Mouse (Mus musculus) liver, postnatal 0 days (tissue): Measurements from ENCODE around the gene Coq8b. TPM values are rescaled to one million over a fixed set of nuclear protein-coding genes. Genes with fewer than 3 reads are reported as not detected.
A peak's percentile ranks its signal among the peaks of the same experiment; 100 is the strongest.

Experiments used
- ATAC-seq: fragments of 200-750 bp; cut with Nextera tagmentation; 2 replicates; pipeline ENCODE4 v1.8.0; 2017; ENCODE audit warnings: mild to moderate bottlenecking, moderate library complexity
- DNase-seq: peaks from one replicate; pipeline ENCODE4 v3.0.0-alpha.2; 2016
- H3K27ac ChIP-seq: fragments of 300-500 bp; sonication (generic); 2 replicates; pipeline ENCODE4 v1.5.1; 2014; ENCODE audit warnings: antibody characterized with exemption, moderate library complexity, mild to moderate bottlenecking, low read depth
- H3K27me3 ChIP-seq: fragments of 300-500 bp; sonication (generic); 2 replicates; pipeline ENCODE4 v1.6.1; 2014; ENCODE audit warnings: low read length, control low read depth, mixed read lengths; ENCODE audit not compliant: insufficient read depth
- H3K36me3 ChIP-seq: fragments of 300-500 bp; sonication (generic); replicated peaks from 2 replicates; pipeline ENCODE4 v1.6.1; 2014; ENCODE audit warnings: mild to moderate bottlenecking, control low read depth, low read length, moderate library complexity, mixed read lengths; ENCODE audit not compliant: insufficient read depth
- H3K4me1 ChIP-seq: fragments of 300-500 bp; sonication (generic); 2 replicates; pipeline ENCODE4 v1.6.1; 2014; ENCODE audit warnings: antibody characterized with exemption, mild to moderate bottlenecking, control low read depth; ENCODE audit not compliant: insufficient read depth
- H3K4me2 ChIP-seq: fragments of 300-500 bp; sonication (generic); 2 replicates; pipeline ENCODE4 v1.6.1; 2014; ENCODE audit warnings: low read depth, mild to moderate bottlenecking, low read length, moderate library complexity, mixed read lengths
- H3K4me3 ChIP-seq: fragments of 300-500 bp; sonication (generic); 2 replicates; pipeline ENCODE4 v1.5.1; 2014; ENCODE audit warnings: low read depth, low read length
- H3K9ac ChIP-seq: fragments of 300-500 bp; sonication (generic); replicated peaks from 2 replicates; pipeline ENCODE4 v1.6.1; 2014; ENCODE audit warnings: mild to moderate bottlenecking, moderate library complexity
- H3K9me3 ChIP-seq: fragments of 300-500 bp; sonication (generic); 2 replicates; pipeline ENCODE4 v1.6.1; 2016; ENCODE audit warnings: mild to moderate bottlenecking, control low read depth, low read length, mixed read lengths
- CTCF ChIP-seq: sonication (generic); IDR thresholded peaks from 2 replicates; pipeline ENCODE4 v1.5.1; 2016; ENCODE audit warnings: antibody characterized with exemption, low read depth
- EP300 ChIP-seq: IDR thresholded peaks from 2 replicates; pipeline ENCODE4 v1.6.1; 2016; ENCODE audit warnings: antibody characterized with exemption, low read depth, mild to moderate bottlenecking
- WGBS: fragments of 180-500 bp; shearing (Covaris S2); extraction: QIAGEN DNeasy Blood & Tissue Kit; methylation state at CpG from one replicate; pipeline ENCODE4 v1.1.7; 2014; ENCODE audit not compliant: insufficient replicate concordance; 5-methylcytosine and 5-hydroxymethylcytosine counted together
- polyA plus RNA-seq: library from polyadenylated mRNA; unstranded; fragments of >200 nt; fragmentation: Nextera tagmentation; extraction: Ambion mirVana; gene quantifications from 2 replicates; pipeline ENCODE4 v1.2.1, GENCODE M21; 2015

Gene Coq8b
- polyA plus RNA-seq, 1 experiment from 2014 or later: 20.1 TPM

DNA sequence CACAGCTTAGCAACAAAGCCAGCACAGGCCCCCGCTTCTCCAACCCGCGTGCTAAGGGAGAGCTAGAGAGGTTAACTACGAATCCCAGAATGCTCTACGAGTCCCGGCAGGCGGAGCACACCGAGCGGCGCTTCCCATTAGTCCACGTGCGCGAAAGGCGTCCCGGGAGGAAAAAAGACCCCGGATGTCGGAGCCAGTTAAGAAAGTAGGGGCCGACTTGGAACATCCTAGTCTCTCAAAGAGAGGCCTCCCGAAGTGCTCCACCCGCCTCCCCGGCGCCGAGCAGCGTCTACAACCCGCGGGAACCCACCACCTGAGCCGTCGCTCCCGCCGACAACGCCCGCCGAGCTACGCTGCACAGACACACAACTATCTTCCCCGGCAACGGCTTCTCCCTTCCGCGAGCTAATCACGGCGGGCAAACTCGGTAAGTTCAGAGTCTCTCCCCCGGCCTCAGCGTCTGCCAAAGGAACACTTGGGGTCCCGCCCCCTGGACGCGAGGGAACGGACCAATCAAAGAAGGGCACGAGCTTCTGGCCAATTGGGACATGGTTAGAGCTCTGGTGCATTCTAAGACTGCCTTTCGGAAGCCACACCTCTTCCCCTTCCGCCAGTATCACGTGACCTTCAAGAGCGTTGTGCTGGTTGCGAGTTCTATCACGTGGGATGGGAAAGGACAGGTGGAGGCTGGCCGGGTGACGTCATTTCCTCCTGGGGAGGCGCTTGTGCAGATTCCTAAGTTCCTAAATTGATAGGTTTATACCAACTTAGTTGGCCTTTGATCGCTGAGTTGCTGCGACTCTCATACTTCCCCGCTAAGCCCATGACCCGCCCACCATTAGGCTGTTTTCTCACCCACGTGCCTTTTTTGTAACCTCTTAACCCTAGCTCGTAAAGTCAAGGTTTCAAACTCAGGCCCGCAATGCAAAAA, 36.9 kb upstream of the Coq8b start, which contains the start of the genes BC024978 and Snrpa:
TSS of gene BC024978 (plus strand) at position 101 of the 931 bp plus-strand sequence.
TSS of gene Snrpa (minus strand) at position 591 of the 931 bp plus-strand sequence.
- Histone ChIP-seq H3K9ac (peak within 1 kb of the TSS; percentile 82), H3K36me3 (peaks cover 35% of the 10 kb centered on the region), H3K9me3 (no peaks in the 10 kb centered on the region), H3K4me1 (peaks cover 18% of the 10 kb centered on the region), H3K27me3 (no peaks in the 10 kb centered on the region), H3K4me3 (peak within 1 kb of the TSS; percentile 73), H3K4me2 (peak within 1 kb of the TSS; percentile 79), H3K27ac (peak within 1 kb of the TSS; percentile 99)
- TF ChIP-seq CTCF: no peak
- TF ChIP-seq EP300: peak; percentile 73
- peak; percentile 98 for ATAC-seq
- under 1% methylated on average over 64 of the region's 64 CpGs for WGBS
- peak; percentile 94 for DNase-seq

DNA sequence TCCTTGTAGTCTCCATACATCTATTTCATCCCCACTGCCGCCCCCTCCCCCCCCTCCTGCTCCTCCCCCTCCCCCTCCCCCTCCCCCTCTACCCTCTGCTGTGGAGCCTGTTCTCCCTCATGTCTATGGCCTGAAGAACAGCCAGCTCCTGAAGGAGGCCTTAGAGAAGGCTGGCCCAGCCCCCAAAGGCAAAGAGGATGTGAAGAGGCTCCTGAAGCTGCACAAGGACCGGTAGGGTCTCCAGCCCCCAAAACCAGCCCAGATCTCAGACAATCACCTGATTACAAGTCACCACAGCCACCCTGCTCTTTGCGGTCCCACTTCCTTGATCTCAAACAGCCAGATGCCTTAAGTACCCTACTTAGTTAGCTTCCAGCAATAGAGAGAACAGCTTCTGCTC, 35.7 kb upstream of the Coq8b start:
- no peak for ATAC-seq
- no peak overlapping the region for H3K9ac ChIP-seq
- H3K4me3 ChIP-seq: no peak overlapping the region
- no peak for TF ChIP-seq CTCF
- no peak for TF ChIP-seq EP300
- DNase-seq: no peak
- no peaks in the 10 kb centered on the region for H3K27me3 ChIP-seq
- no peak overlapping the region for H3K4me2 ChIP-seq
- H3K4me1 ChIP-seq: peaks cover 18% of the 10 kb centered on the region
- H3K9me3 ChIP-seq: no peaks in the 10 kb centered on the region
- WGBS: 78% methylated on average over 3 of the region's 3 CpGs
- peaks cover 23% of the 10 kb centered on the region for H3K36me3 ChIP-seq
- 0 out of 2 replicates have a peak overlapping the region, but pooled peaks have one; percentile 22 for H3K27ac ChIP-seq

DNA sequence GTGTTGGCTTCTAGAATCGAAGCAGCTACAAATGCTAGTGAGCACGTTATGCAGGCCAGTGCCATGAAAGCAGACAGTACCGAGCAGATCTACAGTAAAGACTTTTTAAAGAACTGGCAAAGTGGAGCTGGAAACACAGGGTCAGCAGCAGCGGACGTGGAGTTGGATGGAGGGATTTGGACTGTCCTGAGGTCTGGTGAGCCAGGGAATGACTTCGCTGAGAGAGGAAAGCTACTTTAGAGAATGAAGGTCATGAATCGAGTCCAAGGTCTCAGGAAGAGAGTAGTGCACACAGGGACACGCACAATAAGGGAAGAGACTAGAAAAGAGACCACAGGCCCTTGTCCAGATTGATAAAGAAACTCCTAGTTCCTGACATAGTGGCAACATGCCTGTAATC, 35.2 kb upstream of the Coq8b start:
- H3K36me3 ChIP-seq: peaks cover 18% of the 10 kb centered on the region
- ATAC-seq (no peak), DNase-seq (no peak)
- no peak overlapping the region for H3K4me2 ChIP-seq
- H3K4me3 ChIP-seq: no peak overlapping the region
- H3K9ac ChIP-seq: no peak overlapping the region
- peaks cover 18% of the 10 kb centered on the region for H3K4me1 ChIP-seq
- H3K27me3 ChIP-seq: no peaks in the 10 kb centered on the region
- peak overlapping the region; percentile 22; the same call in 1 of the 2 replicates for H3K27ac ChIP-seq
- H3K9me3 ChIP-seq: no peaks in the 10 kb centered on the region
- WGBS: 80% methylated on average over 8 of the region's 8 CpGs
- TF ChIP-seq EP300: no peak
- TF ChIP-seq CTCF: no peak

DNA sequence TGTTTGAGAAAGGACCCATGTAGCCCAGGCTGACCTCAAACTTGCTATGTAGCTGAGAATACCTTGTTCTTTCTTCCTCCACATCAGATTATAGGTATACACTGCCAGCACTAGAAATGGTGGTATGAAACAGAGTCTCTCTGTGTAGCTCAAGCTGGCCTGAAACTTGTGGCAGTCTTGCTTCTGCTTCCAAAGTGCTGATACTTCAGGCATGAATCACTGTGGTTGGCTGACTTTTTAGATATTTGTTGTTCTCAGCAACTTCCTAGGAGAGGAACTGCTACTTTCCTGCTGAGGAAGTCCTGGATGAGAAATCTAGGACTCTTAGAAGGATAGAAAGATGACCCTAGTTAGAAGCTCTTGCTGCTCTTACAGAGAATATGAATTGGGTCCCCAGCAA, 34.5 kb upstream of the Coq8b start:
- H3K36me3 ChIP-seq: peaks cover 18% of the 10 kb centered on the region
- no peaks in the 10 kb centered on the region for H3K27me3 ChIP-seq
- H3K9ac ChIP-seq: no peak overlapping the region
- peaks cover 18% of the 10 kb centered on the region for H3K4me1 ChIP-seq
- H3K27ac ChIP-seq: 0 out of 2 replicates have a peak overlapping the region, but pooled peaks have one; percentile 22
- H3K4me3 ChIP-seq: no peak overlapping the region
- no peak for ATAC-seq
- no peak for TF ChIP-seq EP300
- TF ChIP-seq CTCF: no peak
- no peaks in the 10 kb centered on the region for H3K9me3 ChIP-seq
- H3K4me2 ChIP-seq: no peak overlapping the region
- DNase-seq: no peak

DNA sequence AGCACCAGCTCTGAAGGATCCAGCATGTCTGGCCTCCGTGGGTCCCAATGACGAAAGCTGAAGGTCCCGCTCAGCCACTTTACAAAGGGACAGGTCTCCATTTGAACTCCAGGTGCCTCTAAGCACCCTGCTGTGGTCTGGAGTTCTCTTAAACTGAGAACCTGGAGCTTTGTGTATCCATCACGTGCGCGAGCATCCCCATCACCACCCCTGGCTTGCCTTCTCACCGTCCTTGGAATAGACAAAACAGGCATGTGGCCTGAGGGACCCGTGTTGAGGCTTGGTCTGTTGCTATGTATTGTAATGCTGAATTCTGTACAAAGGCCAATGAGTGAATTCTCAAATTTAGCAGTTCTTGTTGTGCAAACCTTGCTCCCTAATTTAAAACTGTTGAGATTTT, 34.0 kb upstream of the Coq8b start:
- ATAC-seq: no peak
- Histone ChIP-seq H3K27me3 (no peaks in the 10 kb centered on the region), H3K9me3 (no peaks in the 10 kb centered on the region), H3K9ac (no peak overlapping the region), H3K36me3 (peaks cover 16% of the 10 kb centered on the region), H3K27ac (no peak overlapping the region), H3K4me1 (peaks cover 18% of the 10 kb centered on the region), H3K4me3 (no peak overlapping the region), H3K4me2 (no peak overlapping the region)
- TF ChIP-seq CTCF (no peak), EP300 (no peak)
- no peak for DNase-seq
- 77% methylated on average over 8 of the region's 8 CpGs for WGBS

DNA sequence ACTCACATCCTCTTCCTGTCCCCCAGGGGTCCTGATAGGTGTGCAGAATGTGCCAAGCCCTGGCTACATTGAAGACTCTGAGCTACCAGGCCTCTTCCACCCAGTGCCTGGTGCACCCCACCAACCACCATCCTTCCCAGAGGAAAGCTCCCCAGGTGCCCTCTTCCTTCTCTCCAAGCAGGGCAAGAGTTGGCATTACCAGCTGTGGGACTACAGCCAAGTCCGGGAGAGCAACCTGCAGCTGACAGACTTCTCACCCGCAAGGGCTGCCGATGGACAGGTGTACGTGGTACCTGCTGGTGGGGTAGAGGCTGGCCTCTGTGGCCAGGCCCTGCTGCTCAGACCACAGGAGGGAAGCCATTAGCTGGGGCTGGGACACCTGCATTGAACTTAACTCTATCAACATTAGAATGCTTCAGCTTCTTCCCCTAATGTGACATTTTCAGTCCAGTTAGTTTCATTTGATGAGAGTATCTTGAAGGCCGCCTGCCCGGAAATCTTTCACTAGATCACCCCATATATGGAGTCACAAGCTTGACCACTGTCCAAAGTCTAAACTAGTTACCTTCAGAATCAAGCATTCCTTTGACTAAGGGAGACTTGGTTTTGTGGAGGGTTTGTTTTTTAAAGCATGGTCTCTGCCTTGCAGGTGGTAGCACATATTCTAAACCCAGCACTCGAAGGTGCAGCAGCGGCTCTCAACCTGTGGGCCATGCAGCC, 28.9 kb upstream of the Coq8b start:
- DNase-seq (no peak), ATAC-seq (no peak)

More for the DNA sequence above, 28.9 kb upstream of the Coq8b start:
- Histone ChIP-seq H3K27ac (no peak overlapping the region), H3K27me3 (no peaks in the 10 kb centered on the region), H3K9me3 (no peaks in the 10 kb centered on the region), H3K4me3 (no peak overlapping the region), H3K9ac (no peak overlapping the region), H3K4me2 (no peak overlapping the region), H3K36me3 (peaks cover 20% of the 10 kb centered on the region), H3K4me1 (no peaks in the 10 kb centered on the region)
- TF ChIP-seq CTCF: no peak
- no peak for TF ChIP-seq EP300
- WGBS: 87% methylated on average over 8 of the region's 8 CpGs
